Mouse (Mus musculus) limb, embryonic 12.5 days (tissue): ENCODE measurements around the gene Gm49486. TPM values are rescaled to one million over a fixed set of nuclear protein-coding genes. Genes with fewer than 3 reads are reported as not detected.

Experiments
- ATAC-seq: fragments of 200-750 bp; cut with Nextera tagmentation; 2 replicates; pipeline ENCODE4 v1.8.0; 2017; ENCODE audit warnings: low read depth, moderate TSS enrichment; ENCODE audit not compliant: insufficient number of reproducible peaks, insufficient read depth, low FRiP score, low TSS enrichment
- H3K27ac ChIP-seq: fragments of 300-500 bp; sonication (generic); 2 replicates; pipeline ENCODE4 v1.5.1; 2016; ENCODE audit warnings: mild to moderate bottlenecking, moderate library complexity
- H3K27me3 ChIP-seq: fragments of 300-500 bp; sonication (generic); 2 replicates; pipeline ENCODE4 v1.6.1; 2016; ENCODE audit warnings: mild to moderate bottlenecking, moderate library complexity
- H3K36me3 ChIP-seq: fragments of 300-500 bp; sonication (generic); 2 replicates; pipeline ENCODE4 v1.6.1; 2016; ENCODE audit warnings: mild to moderate bottlenecking, moderate library complexity
- H3K4me1 ChIP-seq: fragments of 300-500 bp; sonication (generic); replicated peaks from 2 replicates; pipeline ENCODE4 v1.6.1; 2016
- H3K4me2 ChIP-seq: fragments of 300-500 bp; sonication (generic); 2 replicates; pipeline ENCODE4 v1.6.1; 2016; ENCODE audit warnings: mild to moderate bottlenecking, moderate library complexity
- H3K4me3 ChIP-seq: fragments of 300-500 bp; sonication (generic); replicated peaks from 2 replicates; pipeline ENCODE4 v1.5.1; 2016; ENCODE audit warnings: mild to moderate bottlenecking
- H3K9ac ChIP-seq: fragments of 300-500 bp; sonication (generic); replicated peaks from 2 replicates; pipeline ENCODE4 v1.6.1; 2016; ENCODE audit warnings: mild to moderate bottlenecking, moderate library complexity
- H3K9me3 ChIP-seq: fragments of 300-500 bp; sonication (generic); 2 replicates; pipeline ENCODE4 v1.6.1; 2016; ENCODE audit warnings: mild to moderate bottlenecking, moderate library complexity
- WGBS: fragments of 180-500 bp; shearing (Covaris S2); methylation state at CpG from one replicate; pipeline ENCODE4 v1.1.7; 2016; 5-methylcytosine and 5-hydroxymethylcytosine counted together
- polyA plus RNA-seq: library from polyadenylated mRNA; unstranded; fragments of >200 nt; fragmentation: Nextera tagmentation; extraction: Ambion mirVana; gene quantifications from 2 replicates; pipeline ENCODE4 v1.2.1, GENCODE M21; 2016

Gm49486 gene
- polyA plus RNA-seq, 1 experiment from 2014 or later, result 0.76 TPM

DNA sequence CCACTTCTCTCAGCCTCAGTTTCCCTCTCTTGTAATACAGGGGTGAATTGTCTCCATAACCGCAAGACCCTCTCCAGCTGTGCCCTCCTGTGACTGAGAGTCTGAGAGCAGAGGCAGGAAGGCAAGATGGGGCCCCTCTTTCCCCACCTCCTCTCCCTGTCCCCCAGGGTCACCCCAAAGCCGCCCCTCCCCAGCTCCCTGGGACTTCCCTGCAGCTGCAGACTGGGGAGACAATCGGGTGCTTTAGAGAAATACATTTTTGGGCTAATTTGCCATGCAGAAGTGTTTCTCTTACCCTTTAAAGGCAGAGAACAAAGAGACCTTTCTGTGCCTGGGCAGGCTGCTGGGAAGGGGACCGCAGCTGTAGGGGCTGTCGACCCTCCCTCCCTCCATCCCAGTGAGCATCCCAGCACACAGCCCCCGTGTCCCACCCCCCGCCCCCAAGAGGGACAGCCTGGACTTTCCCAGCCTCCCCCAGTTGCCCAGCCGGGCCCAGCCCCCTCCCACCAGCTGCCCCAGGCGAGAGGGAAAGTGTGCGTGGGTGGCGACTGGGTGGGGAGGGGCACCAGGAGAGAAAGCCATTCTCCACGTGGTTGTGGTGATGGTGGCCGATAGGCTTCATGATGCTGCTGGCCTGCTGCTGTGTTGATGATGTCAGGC is 27.6 kb upstream of the Gm49486 start:
- peaks cover 22% of the 10 kb centered on the region for H3K4me1 ChIP-seq
- ATAC-seq, result peak; percentile 44
- H3K9ac ChIP-seq, result 0 out of 2 replicates have a peak overlapping the region, but pooled peaks have one; percentile 27
- H3K9me3 ChIP-seq, result no peaks in the 10 kb centered on the region
- H3K4me3 ChIP-seq, result 0 out of 2 replicates have a peak overlapping the region, but pooled peaks have one; percentile 6
- H3K27me3 ChIP-seq, result peaks cover 17% of the 10 kb centered on the region
- H3K4me2 ChIP-seq, result peak overlapping the region; percentile 39
- no peaks in the 10 kb centered on the region for H3K36me3 ChIP-seq
- 31% methylated on average over 9 of the region's 13 CpGs for WGBS
- H3K27ac ChIP-seq, result peak overlapping the region; percentile 85

- 21% methylated on average over 10 of the region's 10 CpGs for WGBS
- Histone ChIP-seq H3K4me1 (peaks cover 22% of the 10 kb centered on the region), H3K9me3 (no peaks in the 10 kb centered on the region), H3K36me3 (no peaks in the 10 kb centered on the region), H3K27me3 (peaks cover 17% of the 10 kb centered on the region), H3K9ac (no peak overlapping the region), H3K4me3 (no peak overlapping the region), H3K27ac (peak overlapping the region; percentile 85; the same call in 1 of the 2 replicates), H3K4me2 (no peak overlapping the region)
- ATAC-seq, result no peak
Observed at GRCm38 (mm10) chr15:79202575-79202974, 26.6 kb upstream of the Gm49486 start.

DNA sequence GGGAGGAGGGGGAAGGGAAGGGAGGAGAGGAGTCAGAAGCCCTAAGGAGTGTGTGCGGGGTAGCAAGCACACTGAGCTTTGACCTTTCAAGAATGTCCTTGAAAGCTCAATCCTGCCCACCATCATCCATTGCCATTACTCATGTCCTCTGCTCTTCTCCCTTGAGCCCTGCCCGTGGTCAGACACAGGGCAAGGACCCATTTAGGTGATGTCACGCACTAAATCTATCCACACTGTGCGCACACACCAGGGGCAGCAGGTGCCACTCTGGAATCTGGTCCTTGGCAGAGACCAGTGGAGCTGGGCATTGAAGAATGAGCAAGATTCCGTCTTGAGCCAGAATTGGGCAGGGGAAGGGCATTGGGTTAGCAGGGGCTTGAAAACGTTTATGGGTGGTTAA is 21.0 kb upstream of the Gm49486 start:
- H3K4me3 ChIP-seq, result no peak overlapping the region
- H3K27ac ChIP-seq, result no peak overlapping the region
- no peaks in the 10 kb centered on the region for H3K9me3 ChIP-seq
- H3K27me3 ChIP-seq, result 0 out of 2 replicates have a peak, but pooled peaks cover 3% of the 10 kb centered on the region
- H3K4me1 ChIP-seq, result 0 out of 2 replicates have a peak, but pooled peaks cover 3% of the 10 kb centered on the region
- no peaks in the 10 kb centered on the region for H3K36me3 ChIP-seq
- no peak for ATAC-seq
- H3K9ac ChIP-seq, result no peak overlapping the region
- H3K4me2 ChIP-seq, result no peak overlapping the region
- 78% methylated on average over 6 of the region's 6 CpGs for WGBS

DNA sequence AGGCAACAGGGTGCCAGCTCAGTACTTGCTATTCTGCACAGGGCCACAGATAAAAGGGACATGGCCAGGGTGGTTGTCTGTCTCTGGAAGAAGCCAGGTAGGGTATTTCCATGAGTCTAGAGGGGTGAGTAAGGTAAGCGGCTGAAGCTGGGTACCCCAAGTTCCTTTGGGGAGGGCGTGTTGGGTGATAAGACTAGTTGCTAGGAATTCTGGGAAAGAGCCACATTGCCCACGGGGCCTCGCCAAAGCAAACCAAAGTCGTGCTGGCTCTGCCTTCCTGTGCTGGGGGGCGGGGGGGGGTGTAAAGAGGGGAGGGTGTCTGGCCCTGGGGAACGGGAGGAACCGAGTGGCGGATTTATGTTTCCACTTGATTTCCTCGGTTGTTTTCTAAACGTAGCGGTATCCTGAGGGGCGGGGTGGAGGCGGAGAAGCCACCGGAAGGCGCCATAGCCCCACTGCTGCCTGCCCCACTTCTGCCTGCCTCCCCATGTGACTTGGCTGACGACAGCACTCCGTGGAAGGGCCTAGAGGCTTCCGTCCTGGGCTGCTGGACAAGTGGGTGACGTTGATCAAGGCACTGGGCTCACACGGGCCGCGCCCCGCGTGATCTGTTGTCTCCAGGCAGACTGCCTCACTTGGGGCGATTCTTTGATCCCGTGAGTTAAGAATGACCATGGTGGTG is 20.3 kb upstream of the Gm49486 start:
- no peak for ATAC-seq
- no peak overlapping the region for H3K9ac ChIP-seq
- H3K4me1 ChIP-seq, result 0 out of 2 replicates have a peak, but pooled peaks cover 3% of the 10 kb centered on the region
- 78% methylated on average over 26 of the region's 27 CpGs for WGBS
- 0 out of 2 replicates have a peak, but pooled peaks cover 3% of the 10 kb centered on the region for H3K27me3 ChIP-seq
- H3K4me2 ChIP-seq, result no peak overlapping the region
- H3K36me3 ChIP-seq, result no peaks in the 10 kb centered on the region
- H3K9me3 ChIP-seq, result no peaks in the 10 kb centered on the region
- no peak overlapping the region for H3K4me3 ChIP-seq
- H3K27ac ChIP-seq, result no peak overlapping the region

GRCm38 (mm10) chr15:79210357-79210756 is 18.8 kb upstream of the Gm49486 start:
- 70% methylated on average over 2 of the region's 2 CpGs for WGBS
- no peak for ATAC-seq
- H3K27ac ChIP-seq, result no peak overlapping the region
- H3K4me2 ChIP-seq, result no peak overlapping the region
- H3K9ac ChIP-seq, result no peak overlapping the region
- H3K4me3 ChIP-seq, result no peak overlapping the region
- H3K27me3 ChIP-seq, result no peaks in the 10 kb centered on the region
- no peaks in the 10 kb centered on the region for H3K9me3 ChIP-seq
- H3K4me1 ChIP-seq, result 0 out of 2 replicates have a peak, but pooled peaks cover 3% of the 10 kb centered on the region
- no peaks in the 10 kb centered on the region for H3K36me3 ChIP-seq

GRCm38 (mm10) chr15:79212750-79213446 is 16.3 kb upstream of the Gm49486 start:
- 83% methylated on average over 26 of the region's 26 CpGs for WGBS
- no peak overlapping the region; the same call in 1 of the 2 replicates for H3K27ac ChIP-seq
- no peak for ATAC-seq
- no peaks in the 10 kb centered on the region for H3K9me3 ChIP-seq
- 0 out of 2 replicates have a peak, but pooled peaks cover 3% of the 10 kb centered on the region for H3K4me1 ChIP-seq
- no peak overlapping the region for H3K9ac ChIP-seq
- H3K27me3 ChIP-seq, result no peaks in the 10 kb centered on the region
- no peaks in the 10 kb centered on the region for H3K36me3 ChIP-seq
- H3K4me3 ChIP-seq, result no peak overlapping the region
- H3K4me2 ChIP-seq, result no peak overlapping the region

DNA sequence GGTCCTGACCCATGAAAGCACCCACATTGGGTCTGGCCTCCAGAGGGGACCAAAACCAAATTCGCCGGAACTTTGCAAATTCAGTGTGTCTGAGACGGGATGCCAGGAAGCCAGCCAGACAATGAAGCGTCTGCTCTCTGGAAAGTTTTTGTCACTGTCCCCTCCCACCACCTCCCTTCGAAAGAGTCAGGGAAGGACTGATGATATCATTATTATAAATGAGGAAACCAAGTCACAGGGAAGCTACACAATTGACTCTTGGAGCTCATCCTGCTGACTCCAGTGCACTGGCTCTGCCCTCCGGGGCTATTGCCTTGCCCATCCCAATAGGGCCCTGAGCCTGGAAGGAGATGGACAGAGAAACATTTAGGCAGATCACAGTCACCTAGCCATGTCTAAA is 15.6 kb upstream of the Gm49486 start:
- Histone ChIP-seq H3K27ac (no peak overlapping the region), H3K27me3 (no peaks in the 10 kb centered on the region), H3K4me1 (0 out of 2 replicates have a peak, but pooled peaks cover 3% of the 10 kb centered on the region), H3K9me3 (no peaks in the 10 kb centered on the region), H3K36me3 (no peaks in the 10 kb centered on the region), H3K4me2 (no peak overlapping the region), H3K9ac (no peak overlapping the region), H3K4me3 (no peak overlapping the region)
- ATAC-seq, result no peak
- 85% methylated on average over 6 of the region's 6 CpGs for WGBS

DNA sequence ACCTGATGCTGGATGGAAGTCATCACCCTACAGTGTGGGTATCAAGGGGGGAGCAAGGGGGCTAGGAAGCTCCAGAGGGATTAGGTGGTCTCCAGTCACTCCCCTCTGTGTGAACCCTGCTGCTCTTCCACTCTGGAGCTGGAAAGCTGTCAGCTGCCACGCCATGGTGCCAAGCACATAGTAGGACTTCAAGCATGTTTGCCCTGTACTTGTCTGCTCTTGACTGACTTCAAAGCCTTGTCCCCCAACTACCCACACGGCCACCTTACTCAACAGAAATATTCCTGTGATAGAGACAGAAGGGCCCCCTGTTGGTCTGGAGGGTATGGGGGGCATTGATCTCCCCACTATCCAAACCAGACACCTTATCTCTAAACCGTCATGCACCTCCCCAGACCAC is 13.0 kb upstream of the Gm49486 start:
- Histone ChIP-seq H3K4me1 (0 out of 2 replicates have a peak, but pooled peaks cover 3% of the 10 kb centered on the region), H3K4me3 (no peak overlapping the region), H3K9ac (no peak overlapping the region), H3K9me3 (no peaks in the 10 kb centered on the region), H3K27ac (no peak overlapping the region), H3K36me3 (no peaks in the 10 kb centered on the region), H3K27me3 (no peaks in the 10 kb centered on the region), H3K4me2 (no peak overlapping the region)
- no peak for ATAC-seq
- 64% methylated on average over 3 of the region's 3 CpGs for WGBS

DNA sequence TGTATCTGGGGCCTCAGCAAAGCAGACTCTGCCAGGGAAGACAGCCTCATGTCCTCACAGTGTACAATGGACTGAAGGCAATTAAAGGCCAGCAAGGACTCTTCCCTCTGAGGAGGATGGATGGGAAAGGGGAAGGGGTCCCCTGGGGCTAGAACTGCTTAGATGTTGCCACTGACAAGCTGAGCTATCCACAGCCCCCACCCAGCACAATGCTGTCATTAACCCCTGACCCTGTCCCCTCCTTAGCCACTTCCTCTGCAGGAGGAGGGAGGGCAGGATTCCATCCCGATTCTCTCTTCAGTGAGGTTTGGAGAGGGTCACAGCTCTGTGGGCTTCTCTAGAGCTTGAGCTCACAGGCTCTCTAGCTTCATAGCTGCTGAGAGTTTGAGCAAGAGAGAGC is 9.6 kb upstream of the Gm49486 start:
- Histone ChIP-seq H3K9me3 (no peaks in the 10 kb centered on the region), H3K4me1 (0 out of 2 replicates have a peak, but pooled peaks cover 4% of the 10 kb centered on the region), H3K9ac (no peak overlapping the region; the same call in 1 of the 2 replicates), H3K27ac (no peak overlapping the region), H3K27me3 (peaks cover 5% of the 10 kb centered on the region), H3K4me3 (no peak overlapping the region), H3K36me3 (no peaks in the 10 kb centered on the region), H3K4me2 (no peak overlapping the region)
- WGBS, result 0% methylated on average over 1 of the region's 1 CpGs
- no peak for ATAC-seq

- Histone ChIP-seq H3K4me1 (peaks cover 9% of the 10 kb centered on the region), H3K9ac (no peak overlapping the region), H3K27me3 (peaks cover 5% of the 10 kb centered on the region), H3K9me3 (no peaks in the 10 kb centered on the region), H3K4me3 (no peak overlapping the region), H3K27ac (no peak overlapping the region), H3K4me2 (no peak overlapping the region), H3K36me3 (no peaks in the 10 kb centered on the region)
- WGBS, result 8% methylated on average over 5 of the region's 5 CpGs
- no peak for ATAC-seq
Observed at GRCm38 (mm10) chr15:79223641-79224040, 5.5 kb upstream of the Gm49486 start.

DNA sequence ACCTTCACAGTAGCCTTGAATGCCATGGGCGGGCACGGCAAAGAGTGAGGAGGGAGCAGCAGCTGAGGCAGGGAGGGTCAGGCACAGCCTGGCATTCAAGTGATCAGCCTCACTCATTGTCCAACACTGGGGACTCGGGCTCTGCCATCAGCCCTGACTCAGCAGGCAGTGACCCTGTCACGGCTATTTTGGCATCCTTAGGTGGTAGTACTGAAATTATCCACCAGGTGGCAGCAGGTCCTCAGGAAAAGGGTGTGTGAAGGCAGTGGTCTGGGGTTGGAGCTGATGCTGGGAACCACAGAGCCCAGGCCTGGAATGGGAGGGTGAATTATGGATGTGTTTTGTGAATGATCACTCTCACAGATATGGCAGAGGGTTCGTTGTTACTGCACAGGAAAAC is 4.5 kb upstream of the Gm49486 start:
- Histone ChIP-seq H3K4me2 (no peak overlapping the region), H3K36me3 (no peaks in the 10 kb centered on the region), H3K27ac (no peak overlapping the region), H3K4me1 (peaks cover 13% of the 10 kb centered on the region), H3K9ac (no peak overlapping the region), H3K4me3 (no peak overlapping the region), H3K27me3 (peaks cover 5% of the 10 kb centered on the region), H3K9me3 (no peaks in the 10 kb centered on the region)
- peak; percentile 39; the same call in 1 of the 2 replicates for ATAC-seq
- 18% methylated on average over 5 of the region's 5 CpGs for WGBS
